Mouse (Mus musculus): ENCODE results near the gene Cd84. TPM values are rescaled to one million over a fixed set of nuclear protein-coding genes. Genes with fewer than 3 reads are reported as not detected.

Gene Cd84
- polyA plus RNA-seq, 1 experiment = 3.4 TPM

DNA sequence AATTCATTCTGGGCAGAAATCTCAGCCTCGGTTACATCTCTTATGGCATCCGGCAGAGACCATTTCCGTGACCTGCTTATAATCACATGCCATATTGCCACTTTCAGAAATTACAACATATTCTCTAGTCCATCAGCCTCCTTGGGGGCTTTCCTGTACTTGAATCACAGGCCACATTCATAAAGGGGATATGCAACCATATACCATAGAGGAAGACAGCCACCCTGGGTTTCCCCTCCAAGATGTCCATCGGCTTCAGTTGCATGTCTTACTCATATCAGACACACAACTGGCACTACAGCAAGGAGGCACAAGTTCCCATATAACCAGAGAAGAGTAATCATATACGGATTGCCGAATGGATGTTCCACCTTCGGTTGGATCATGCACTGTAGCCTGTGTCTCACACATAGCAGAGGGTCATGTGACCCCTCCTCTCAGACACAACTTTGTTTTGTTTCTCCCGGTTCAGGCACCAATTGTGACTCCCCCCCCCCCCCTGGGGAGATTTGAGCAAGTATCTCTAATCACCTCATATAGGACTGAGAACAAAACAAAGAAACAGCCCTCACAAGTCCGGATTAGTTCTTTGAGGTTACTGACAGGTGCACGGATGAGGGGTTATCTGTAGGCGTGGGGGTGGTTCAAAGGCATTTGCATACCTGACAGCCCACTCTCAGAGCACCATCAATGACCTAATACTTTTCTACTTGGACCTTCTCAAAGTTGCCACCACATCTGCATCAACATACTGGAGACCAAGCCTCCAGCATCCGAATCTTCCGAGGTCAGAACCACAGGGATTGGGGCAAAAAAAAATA lies 76.4 kb downstream of the Cd84 start:
- DNase-seq (ENCODE audit: extremely low spot score in 1 of 2, low spot score in 1 of 2) = no peak

- no peak for DNase-seq (ENCODE audit: extremely low spot score in 1 of 2, low spot score in 1 of 2)
Measured at GRCm38 (mm10) chr1:171917305-171918039, 78.0 kb downstream of the Cd84 start, which contains the start of gene Slamf6. TSS of gene Slamf6 (plus strand) at chr1:171917515.

GRCm38 (mm10) chr1:171918136-171918920 lies 78.8 kb downstream of the Cd84 start:
- DNase-seq (ENCODE audit: extremely low spot score in 1 of 2, low spot score in 1 of 2) = no peak

- DNase-seq (ENCODE audit: extremely low spot score in 1 of 2, low spot score in 1 of 2) = no peak
Measured at GRCm38 (mm10) chr1:171919193-171919592, 79.7 kb downstream of the Cd84 start.

GRCm38 (mm10) chr1:171919901-171920510 lies 80.5 kb downstream of the Cd84 start:
- DNase-seq (ENCODE audit: extremely low spot score in 1 of 2, low spot score in 1 of 2) = no peak

DNA sequence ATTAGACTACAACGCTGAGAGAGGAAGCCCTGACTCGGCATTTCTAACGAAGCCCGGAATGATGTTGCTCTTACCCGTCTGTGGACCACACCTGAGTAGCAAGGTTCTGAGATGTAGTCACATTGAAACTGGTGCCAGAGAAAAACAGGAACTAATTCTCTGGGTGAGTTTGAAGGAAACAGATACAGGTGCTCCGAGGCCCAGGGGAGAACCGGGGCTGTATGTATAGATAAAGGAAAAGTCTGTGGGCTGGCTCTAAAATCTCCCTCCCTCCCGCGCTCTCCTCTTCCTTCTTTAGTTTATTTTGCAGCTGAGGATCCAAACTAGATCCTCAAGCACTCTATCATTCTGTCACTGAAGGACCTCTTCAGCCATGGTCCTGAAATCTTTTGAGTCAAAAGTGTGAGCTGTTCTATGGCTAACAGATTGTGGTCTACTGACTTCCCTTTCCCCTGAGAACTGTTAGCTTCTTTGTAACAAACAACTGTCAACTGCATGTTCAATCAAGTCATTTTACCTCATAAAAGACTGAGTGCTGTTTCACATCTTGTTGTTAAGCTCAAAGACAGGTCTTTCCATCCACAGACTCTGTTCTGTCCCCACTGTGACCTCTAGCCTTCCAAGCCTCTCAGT lies 81.6 kb downstream of the Cd84 start:
- DNase-seq (ENCODE audit: extremely low spot score in 1 of 2, low spot score in 1 of 2) = no peak

GRCm38 (mm10) chr1:171921641-171922040 lies 82.1 kb downstream of the Cd84 start:
- no peak for DNase-seq (ENCODE audit: extremely low spot score in 1 of 2, low spot score in 1 of 2)

DNA sequence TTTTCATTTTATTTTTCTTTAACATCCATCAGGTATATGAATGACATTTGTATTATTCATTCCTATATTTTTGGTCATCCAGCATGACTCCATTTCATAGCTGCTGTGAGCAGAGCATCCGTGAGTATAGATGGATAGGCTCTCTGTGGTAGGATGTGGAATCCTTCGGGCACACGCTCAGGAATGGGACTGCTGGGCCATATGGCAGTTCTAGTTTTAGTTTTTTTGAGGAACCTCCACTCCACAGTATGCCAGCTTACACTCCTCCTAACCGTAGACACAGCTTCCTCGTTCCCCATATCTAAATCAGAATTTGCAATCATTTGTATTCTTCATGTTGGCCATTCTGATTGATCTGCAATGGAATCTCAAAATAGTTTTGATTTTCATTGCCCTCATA lies 83.3 kb downstream of the Cd84 start:
- no peak for DNase-seq (ENCODE audit: extremely low spot score in 1 of 2, low spot score in 1 of 2)

DNA sequence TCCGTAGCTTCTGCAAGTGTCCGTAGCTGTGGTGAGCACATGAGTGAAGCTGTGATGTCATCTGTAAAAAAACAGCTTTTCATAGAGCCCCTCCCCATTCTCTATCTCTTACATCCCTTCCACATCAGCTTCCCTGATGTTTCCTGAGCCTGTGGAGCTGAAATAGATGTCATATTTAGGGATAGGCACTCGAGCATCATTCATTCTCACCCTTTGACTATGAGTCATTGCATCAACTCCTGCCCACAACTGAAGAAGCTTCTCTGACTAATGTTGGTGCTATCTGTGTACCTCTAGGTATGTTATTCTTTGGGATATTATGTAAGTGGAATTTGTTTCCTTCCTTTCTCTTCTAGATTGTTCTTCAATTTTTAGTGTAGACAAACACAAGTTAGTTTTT lies 85.4 kb downstream of the Cd84 start:
- DNase-seq (ENCODE audit: extremely low spot score in 1 of 2, low spot score in 1 of 2) = no peak

DNA sequence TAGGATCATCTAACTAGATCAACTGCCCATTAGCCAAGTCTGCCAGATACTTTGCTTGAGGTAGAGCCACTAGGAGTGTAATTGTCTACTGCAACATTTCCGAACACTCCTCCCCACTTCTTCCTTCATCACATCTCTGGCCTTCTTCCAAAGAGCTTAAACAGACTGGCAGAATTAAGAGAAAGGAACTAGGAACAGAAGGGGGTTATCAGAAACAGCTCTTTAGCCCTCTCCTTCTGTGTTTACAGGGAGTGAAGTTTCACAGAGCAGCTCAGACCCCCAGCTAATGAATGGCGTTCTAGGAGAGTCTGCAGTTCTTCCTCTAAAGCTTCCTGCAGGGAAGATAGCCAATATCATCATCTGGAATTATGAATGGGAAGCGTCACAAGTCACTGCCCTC lies 94.4 kb downstream of the Cd84 start:
- DNase-seq (ENCODE audit: extremely low spot score in 1 of 2, low spot score in 1 of 2) = no peak

GRCm38 (mm10) chr1:171938952-171939948 lies 99.8 kb downstream of the Cd84 start:
- peak in 1 of 2 experiments; percentile 36 for DNase-seq (ENCODE audit: extremely low spot score in 1 of 2, low spot score in 1 of 2)

Other genes starting within 250 kb of the Cd84 start
- gene Ly9, start 232.3 kb upstream of the Cd84 start, polyA plus RNA-seq (2012; rRNA removed) = 0.19 and 0.32 TPM in 2 replicates
- gene Slamf7, start 186.7 kb upstream of the Cd84 start, polyA plus RNA-seq (2012; rRNA removed) = 0.06 and 0.17 TPM in 2 replicates
- gene Cd48, start 157.7 kb upstream of the Cd84 start, polyA plus RNA-seq (2012; rRNA removed) = 1.6 and 1.9 TPM in 2 replicates
- gene Slamf1, start 72.6 kb upstream of the Cd84 start, polyA plus RNA-seq (2012; rRNA removed) = 0.19 and 0.22 TPM in 2 replicates
- gene Gm10521, start 56.0 kb downstream of the Cd84 start, polyA plus RNA-seq (2012; rRNA removed) = 0.12 and 0.17 TPM in 2 replicates
- 0.32 and 0.44 TPM in 2 replicates for gene Slamf6, start 77.8 kb downstream of the Cd84 start, polyA plus RNA-seq (2012; rRNA removed)
- gene Vangl2, start 188.7 kb downstream of the Cd84 start, polyA plus RNA-seq (2012; rRNA removed) = 11.5 and 13.4 TPM in 2 replicates
- 0.30 and 0.50 TPM in 2 replicates for gene Nhlh1, start 217.9 kb downstream of the Cd84 start, polyA plus RNA-seq (2012; rRNA removed)
- 114 and 122 TPM in 2 replicates for gene Copa, start 242.8 kb downstream of the Cd84 start, polyA plus RNA-seq (2012; rRNA removed)
- 82.6 and 88.1 TPM in 2 replicates for gene Ncstn, start 243.1 kb downstream of the Cd84 start, polyA plus RNA-seq (2012; rRNA removed)